Mouse (Mus musculus) liver, postnatal 0 days (tissue): ENCODE data around the gene Enkd1.

Source experiments
- CTCF ChIP-seq: sonication (generic); IDR thresholded peaks from 2 replicates; pipeline ENCODE4 v1.5.1; 2016; ENCODE audit warnings: antibody characterized with exemption, low read depth
- EP300 ChIP-seq: IDR thresholded peaks from 2 replicates; pipeline ENCODE4 v1.6.1; 2016; ENCODE audit warnings: antibody characterized with exemption, low read depth, mild to moderate bottlenecking

DNA sequence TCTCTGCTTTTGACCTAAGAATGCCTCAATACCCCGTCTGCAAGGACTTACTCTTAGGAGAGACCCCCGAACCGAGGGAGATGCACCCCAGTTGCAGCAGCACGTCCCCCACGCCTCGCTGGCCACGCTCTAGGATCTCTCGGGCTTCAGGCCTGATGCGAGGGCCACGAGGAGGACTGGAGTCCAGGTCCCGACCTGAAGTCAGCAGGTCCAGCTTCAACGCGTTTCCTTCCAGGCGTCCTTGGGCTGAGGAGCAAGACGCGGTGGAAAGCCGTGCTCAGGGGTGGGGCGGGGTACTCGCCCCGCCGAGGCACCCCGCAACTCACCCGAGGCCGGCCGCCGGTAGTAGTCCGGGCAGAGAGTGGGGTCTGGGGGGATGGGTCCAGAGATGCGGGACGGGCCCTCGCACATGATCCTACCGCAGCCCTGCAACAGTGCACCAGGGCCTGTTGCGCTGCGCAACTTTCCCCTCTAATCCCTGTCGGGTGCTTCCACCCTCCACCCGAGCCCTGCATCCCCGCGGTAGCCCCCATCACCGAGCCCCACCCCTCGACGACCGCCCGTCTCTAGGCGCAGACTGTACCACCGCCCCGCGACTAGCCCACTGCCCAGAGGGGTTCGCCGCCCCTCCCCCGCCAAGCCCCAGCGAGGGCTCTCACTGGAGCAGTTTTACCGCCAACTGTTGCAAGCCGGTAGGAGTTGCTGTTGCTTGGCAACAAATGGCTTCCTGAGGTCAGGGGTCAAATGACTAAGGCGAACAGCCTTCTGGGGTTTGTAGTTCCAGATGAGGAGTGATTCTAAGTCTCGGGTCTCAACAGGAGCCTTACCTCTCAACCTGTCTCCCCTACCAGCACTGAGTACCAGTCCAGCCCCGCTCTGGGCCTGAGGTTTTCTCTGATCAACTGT is at the start of gene Enkd1, which contains the start of gene 4933405L10Rik:
- no peak for TF ChIP-seq CTCF
- no peak for TF ChIP-seq EP300
